Mouse (Mus musculus) midbrain, embryonic 14.5 days (tissue): ENCODE data around the gene Tppp3. TPM values are rescaled to one million over a fixed set of nuclear protein-coding genes. Genes with fewer than 3 reads are reported as not detected.
A peak's percentile ranks its signal among the peaks of the same experiment; 100 is the strongest.

ENCODE experiments used
- ATAC-seq: fragments of 200-750 bp; cut with Nextera tagmentation; 2 replicates; pipeline ENCODE4 v1.8.0; 2017; ENCODE audit warnings: moderate number of reproducible peaks, moderate library complexity; ENCODE audit not compliant: low FRiP score, low TSS enrichment
- DNase-seq: peaks from one replicate; pipeline ENCODE4 v3.0.0-alpha.2; 2015
- H3K27ac ChIP-seq: fragments of 300-500 bp; sonication (generic); replicated peaks from 2 replicates; pipeline ENCODE4 v1.5.1; 2014; ENCODE audit warnings: mild to moderate bottlenecking, low read depth, low read length, moderate library complexity
- H3K27me3 ChIP-seq: fragments of 300-500 bp; sonication (generic); 2 replicates; pipeline ENCODE4 v1.6.1; 2014; ENCODE audit warnings: low read length, control low read depth, mixed read lengths; ENCODE audit not compliant: control insufficient read depth, insufficient read depth
- H3K36me3 ChIP-seq: fragments of 300-500 bp; sonication (generic); 2 replicates; pipeline ENCODE4 v1.6.1; 2014; ENCODE audit warnings: low read length, control low read depth; ENCODE audit not compliant: control insufficient read depth, insufficient read depth
- H3K4me1 ChIP-seq: fragments of 300-500 bp; sonication (generic); 2 replicates; pipeline ENCODE4 v1.6.1; 2014; ENCODE audit warnings: mild to moderate bottlenecking, antibody characterized with exemption, low read length, control low read depth; ENCODE audit not compliant: control insufficient read depth, insufficient read depth
- H3K4me2 ChIP-seq: fragments of 300-500 bp; sonication (generic); 2 replicates; pipeline ENCODE4 v1.6.1; 2014; ENCODE audit warnings: mild to moderate bottlenecking, low read length, moderate library complexity
- H3K4me3 ChIP-seq: fragments of 300-500 bp; sonication (generic); replicated peaks from 2 replicates; pipeline ENCODE4 v1.5.1; 2014; ENCODE audit warnings: low read depth, low read length
- H3K9ac ChIP-seq: fragments of 300-500 bp; sonication (generic); replicated peaks from 2 replicates; pipeline ENCODE4 v1.6.1; 2014; ENCODE audit warnings: mild to moderate bottlenecking, low read length, moderate library complexity
- H3K9me3 ChIP-seq: fragments of 300-500 bp; sonication (generic); 2 replicates; pipeline ENCODE4 v1.6.1; 2016; ENCODE audit warnings: low read length, control low read depth, mixed read lengths; ENCODE audit not compliant: control insufficient read depth
- WGBS: fragments of 180-500 bp; shearing (Covaris S2); extraction: QIAGEN DNeasy Blood & Tissue Kit; methylation state at CpG from one replicate; pipeline ENCODE4 v1.1.7; 2014; 5-methylcytosine and 5-hydroxymethylcytosine counted together
- polyA plus RNA-seq: library from polyadenylated mRNA; unstranded; fragments of >200 nt; fragmentation: Nextera tagmentation; extraction: Ambion mirVana; gene quantifications from 2 replicates; pipeline ENCODE4 v1.2.1, GENCODE M21; 2014

The Tppp3 gene
- polyA plus RNA-seq, 1 experiment from 2014 or later = 91.3 TPM

GRCm38 (mm10) chr8:105472983-105473382 lies 1.7 kb upstream of the Tppp3 start:
- H3K9me3 ChIP-seq = no peaks in the 10 kb centered on the region
- H3K9ac ChIP-seq = no peak overlapping the region
- peaks cover 39% of the 10 kb centered on the region for H3K4me1 ChIP-seq
- H3K4me3 ChIP-seq = no peak overlapping the region
- H3K4me2 ChIP-seq = no peak overlapping the region
- no peak overlapping the region for H3K27ac ChIP-seq
- ATAC-seq (no peak), DNase-seq (no peak)
- no peaks in the 10 kb centered on the region for H3K27me3 ChIP-seq
- 50% methylated on average over 9 of the region's 9 CpGs for WGBS
- H3K36me3 ChIP-seq = peaks cover 5% of the 10 kb centered on the region; the same call in 1 of the 2 replicates

GRCm38 (mm10) chr8:105472414-105472932 lies 1.1 kb upstream of the Tppp3 start:
- Histone ChIP-seq H3K27me3 (no peaks in the 10 kb centered on the region), H3K27ac (no peak overlapping the region), H3K36me3 (0 out of 2 replicates have a peak, but pooled peaks cover 6% of the 10 kb centered on the region), H3K4me3 (no peak overlapping the region), H3K4me1 (peaks cover 39% of the 10 kb centered on the region), H3K9ac (no peak overlapping the region), H3K4me2 (no peak overlapping the region), H3K9me3 (no peaks in the 10 kb centered on the region)
- ATAC-seq (no peak), DNase-seq (no peak)
- 23% methylated on average over 23 of the region's 23 CpGs for WGBS

- Histone ChIP-seq H3K4me2 (peak overlapping the region; percentile 73), H3K27me3 (no peaks in the 10 kb centered on the region), H3K9ac (peak overlapping the region; percentile 51), H3K9me3 (no peaks in the 10 kb centered on the region), H3K27ac (peak overlapping the region; percentile 72), H3K36me3 (0 out of 2 replicates have a peak, but pooled peaks cover 12% of the 10 kb centered on the region), H3K4me1 (peaks cover 39% of the 10 kb centered on the region), H3K4me3 (peak overlapping the region; percentile 41)
- ATAC-seq (no peak), DNase-seq (no peak)
- 20% methylated on average over 11 of the region's 11 CpGs for WGBS
These were observed 529 bp downstream of the Tppp3 start for GRCm38 (mm10) chr8:105470681-105471313.

GRCm38 (mm10) chr8:105470262-105470661 lies 1.1 kb downstream of the Tppp3 start:
- peak overlapping the region; percentile 72 for H3K27ac ChIP-seq
- WGBS = 69% methylated on average over 5 of the region's 5 CpGs
- no peaks in the 10 kb centered on the region for H3K9me3 ChIP-seq
- H3K4me3 ChIP-seq = peak overlapping the region; percentile 41
- H3K4me1 ChIP-seq = peaks cover 38% of the 10 kb centered on the region
- ATAC-seq = no peak
- peak overlapping the region; percentile 73 for H3K4me2 ChIP-seq
- no peaks in the 10 kb centered on the region for H3K27me3 ChIP-seq
- H3K36me3 ChIP-seq = 0 out of 2 replicates have a peak, but pooled peaks cover 9% of the 10 kb centered on the region
- DNase-seq = no peak
- H3K9ac ChIP-seq = peak overlapping the region; percentile 51; the same call in 1 of the 2 replicates

- H3K9ac ChIP-seq = no peak overlapping the region; the same call in 1 of the 2 replicates
- ATAC-seq = no peak
- DNase-seq = no peak
These were observed 1.5 kb downstream of the Tppp3 start for GRCm38 (mm10) chr8:105469816-105470215.

GRCm38 (mm10) chr8:105469041-105469695 lies 2.2 kb downstream of the Tppp3 start:
- WGBS = 14% methylated on average over 6 of the region's 6 CpGs
- Histone ChIP-seq H3K9me3 (no peaks in the 10 kb centered on the region), H3K4me1 (peaks cover 31% of the 10 kb centered on the region), H3K27me3 (no peaks in the 10 kb centered on the region), H3K9ac (no peak overlapping the region; the same call in 1 of the 2 replicates), H3K36me3 (0 out of 2 replicates have a peak, but pooled peaks cover 9% of the 10 kb centered on the region), H3K4me2 (peak overlapping the region; percentile 73), H3K4me3 (peak overlapping the region; percentile 41), H3K27ac (peak overlapping the region; percentile 72)
- ATAC-seq = peak; percentile 21; the same call in 1 of the 2 replicates
- DNase-seq = peak; percentile 61

More at GRCm38 (mm10) chr8:105469816-105470215, 1.5 kb downstream of the Tppp3 start:
- H3K36me3 ChIP-seq = 0 out of 2 replicates have a peak, but pooled peaks cover 9% of the 10 kb centered on the region
- peaks cover 33% of the 10 kb centered on the region for H3K4me1 ChIP-seq
- H3K9me3 ChIP-seq = no peaks in the 10 kb centered on the region
- no peaks in the 10 kb centered on the region for H3K27me3 ChIP-seq
- peak overlapping the region; percentile 73 for H3K4me2 ChIP-seq
- peak overlapping the region; percentile 41 for H3K4me3 ChIP-seq
- 79% methylated on average over 5 of the region's 5 CpGs for WGBS
- H3K27ac ChIP-seq = peak overlapping the region; percentile 72

GRCm38 (mm10) chr8:105468002-105468720 lies 3.2 kb downstream of the Tppp3 start:
- WGBS = 91% methylated on average over 27 of the region's 27 CpGs
- Histone ChIP-seq H3K9ac (no peak overlapping the region), H3K9me3 (no peaks in the 10 kb centered on the region), H3K4me3 (no peak overlapping the region), H3K36me3 (0 out of 2 replicates have a peak, but pooled peaks cover 9% of the 10 kb centered on the region), H3K4me2 (no peak overlapping the region), H3K4me1 (peaks cover 31% of the 10 kb centered on the region), H3K27ac (no peak overlapping the region), H3K27me3 (no peaks in the 10 kb centered on the region)
- ATAC-seq (no peak), DNase-seq (no peak)

- ATAC-seq (no peak), DNase-seq (no peak)
- Histone ChIP-seq H3K36me3 (0 out of 2 replicates have a peak, but pooled peaks cover 9% of the 10 kb centered on the region), H3K4me1 (peaks cover 31% of the 10 kb centered on the region), H3K27ac (0 out of 2 replicates have a peak overlapping the region, but pooled peaks have one; percentile 26), H3K4me2 (no peak overlapping the region), H3K4me3 (no peak overlapping the region), H3K9me3 (no peaks in the 10 kb centered on the region), H3K27me3 (no peaks in the 10 kb centered on the region), H3K9ac (no peak overlapping the region)
- WGBS = 93% methylated on average over 10 of the region's 10 CpGs
These were observed 3.8 kb downstream of the Tppp3 start for GRCm38 (mm10) chr8:105467396-105467985.
